Mouse (Mus musculus) heart, embryonic 13.5 days (tissue): Measurements from ENCODE around the gene B4galnt4. TPM values are rescaled to one million over a fixed set of nuclear protein-coding genes. Genes with fewer than 3 reads are reported as not detected.

Experiments used
- ATAC-seq: fragments of 200-750 bp; cut with Nextera tagmentation; 2 replicates; pipeline ENCODE4 v1.8.0; 2017; ENCODE audit warnings: moderate TSS enrichment; ENCODE audit not compliant: insufficient number of reproducible peaks, low FRiP score, low TSS enrichment; ENCODE audit errors: extremely low read depth
- H3K27ac ChIP-seq: fragments of 300-500 bp; sonication (generic); replicated peaks from 2 replicates; pipeline ENCODE4 v1.5.1; 2015; ENCODE audit warnings: moderate library complexity, mild to moderate bottlenecking, inconsistent platforms
- H3K27me3 ChIP-seq: fragments of 300-500 bp; sonication (generic); replicated peaks from 2 replicates; pipeline ENCODE4 v1.6.1; 2015; ENCODE audit warnings: mild to moderate bottlenecking, inconsistent platforms
- H3K36me3 ChIP-seq: fragments of 300-500 bp; sonication (generic); 2 replicates; pipeline ENCODE4 v1.6.1; 2015; ENCODE audit warnings: mild to moderate bottlenecking, inconsistent platforms
- H3K4me1 ChIP-seq: fragments of 300-500 bp; sonication (generic); 2 replicates; pipeline ENCODE4 v1.6.1; 2015; ENCODE audit warnings: inconsistent platforms
- H3K4me2 ChIP-seq: fragments of 300-500 bp; sonication (generic); 2 replicates; pipeline ENCODE4 v1.6.1; 2015; ENCODE audit warnings: inconsistent platforms, mild to moderate bottlenecking, moderate library complexity
- H3K4me3 ChIP-seq: fragments of 300-500 bp; sonication (generic); 2 replicates; pipeline ENCODE4 v1.5.1; 2015; ENCODE audit warnings: moderate library complexity, mild to moderate bottlenecking, inconsistent platforms
- H3K9ac ChIP-seq: fragments of 300-500 bp; sonication (generic); 2 replicates; pipeline ENCODE4 v1.6.1; 2015; ENCODE audit warnings: inconsistent platforms, mild to moderate bottlenecking, moderate library complexity
- H3K9me3 ChIP-seq: fragments of 300-500 bp; sonication (generic); 2 replicates; pipeline ENCODE4 v1.6.1; 2016; ENCODE audit warnings: inconsistent platforms
- WGBS: fragments of 180-500 bp; shearing (Covaris S2); methylation state at CpG from one replicate; pipeline ENCODE4 v1.1.7; 2015; ENCODE audit warnings: mixed read lengths; 5-methylcytosine and 5-hydroxymethylcytosine counted together
- polyA plus RNA-seq: library from polyadenylated mRNA; unstranded; fragments of >200 nt; fragmentation: Nextera tagmentation; extraction: Ambion mirVana; gene quantifications from 2 replicates; pipeline ENCODE4 v1.2.1, GENCODE M21; 2015

The B4galnt4 gene
- polyA plus RNA-seq, 1 experiment from 2014 or later = 2.7 TPM

- Histone ChIP-seq H3K4me3 (peak within 1 kb of the TSS; percentile 59), H3K36me3 (no peaks in the 10 kb centered on the region), H3K9me3 (no peaks in the 10 kb centered on the region), H3K9ac (peak within 1 kb of the TSS; percentile 77), H3K27ac (no peak within 1 kb of the TSS), H3K4me2 (peak within 1 kb of the TSS; percentile 93), H3K27me3 (peaks cover 75% of the 10 kb centered on the region), H3K4me1 (peaks cover 19% of the 10 kb centered on the region)
- WGBS = under 1% methylated on average over 56 of the region's 56 CpGs
- ATAC-seq = no peak
Observed at GRCm38 (mm10) chr7:141099911-141100691, 39.2 kb downstream of the B4galnt4 start, which contains the start of gene Sigirr. Sigirr (minus strand) TSS chr7:141100572.

GRCm38 (mm10) chr7:141103161-141103560 lies 42.3 kb downstream of the B4galnt4 start:
- 51% methylated on average over 3 of the region's 3 CpGs for WGBS
- Histone ChIP-seq H3K4me1 (peaks cover 12% of the 10 kb centered on the region), H3K9me3 (no peaks in the 10 kb centered on the region), H3K27ac (no peak overlapping the region), H3K4me2 (no peak overlapping the region), H3K4me3 (no peak overlapping the region), H3K36me3 (no peaks in the 10 kb centered on the region), H3K9ac (no peak overlapping the region), H3K27me3 (peaks cover 55% of the 10 kb centered on the region)
- ATAC-seq = no peak

DNA sequence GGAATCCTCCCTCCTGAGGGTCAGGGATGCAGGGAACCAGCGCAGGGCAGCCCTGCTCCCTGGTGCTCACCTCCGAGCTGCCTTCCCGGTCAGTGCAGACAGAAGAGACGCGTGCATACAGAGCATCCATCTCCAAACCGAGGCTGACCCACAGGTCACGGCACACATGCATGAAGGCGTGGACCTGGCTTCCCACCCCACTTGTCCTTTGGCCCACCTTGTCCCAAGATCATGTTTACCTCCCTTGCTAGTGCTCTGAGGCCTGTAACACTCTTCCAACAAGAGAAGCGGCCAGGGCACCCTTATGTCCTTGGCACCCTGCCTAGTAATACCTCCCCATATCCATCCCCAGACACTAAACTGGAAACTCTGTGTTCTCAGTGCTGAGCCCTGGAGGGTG lies 55.0 kb downstream of the B4galnt4 start:
- H3K9me3 ChIP-seq = no peaks in the 10 kb centered on the region
- WGBS = 79% methylated on average over 9 of the region's 9 CpGs

GRCm38 (mm10) chr7:141117636-141118035 lies 56.7 kb downstream of the B4galnt4 start, which contains the start of gene Ano9:
Ano9 (minus strand) TSS chr7:141117806.
- WGBS = 14% methylated on average over 9 of the region's 9 CpGs
- no peak within 1 kb of the TSS for H3K4me3 ChIP-seq
- no peaks in the 10 kb centered on the region for H3K9me3 ChIP-seq
- peaks cover 39% of the 10 kb centered on the region for H3K27me3 ChIP-seq
- no peak within 1 kb of the TSS for H3K9ac ChIP-seq
- no peaks in the 10 kb centered on the region for H3K36me3 ChIP-seq
- no peak within 1 kb of the TSS for H3K4me2 ChIP-seq
- no peak for ATAC-seq
- H3K4me1 ChIP-seq = peaks cover 11% of the 10 kb centered on the region
- no peak within 1 kb of the TSS for H3K27ac ChIP-seq

More for the DNA sequence above, 55.0 kb downstream of the B4galnt4 start:
- no peak overlapping the region for H3K4me3 ChIP-seq
- no peaks in the 10 kb centered on the region for H3K4me1 ChIP-seq
- no peak for ATAC-seq
- no peak overlapping the region for H3K9ac ChIP-seq
- peaks cover 39% of the 10 kb centered on the region for H3K27me3 ChIP-seq
- no peaks in the 10 kb centered on the region for H3K36me3 ChIP-seq
- no peak overlapping the region for H3K4me2 ChIP-seq
- no peak overlapping the region for H3K27ac ChIP-seq

DNA sequence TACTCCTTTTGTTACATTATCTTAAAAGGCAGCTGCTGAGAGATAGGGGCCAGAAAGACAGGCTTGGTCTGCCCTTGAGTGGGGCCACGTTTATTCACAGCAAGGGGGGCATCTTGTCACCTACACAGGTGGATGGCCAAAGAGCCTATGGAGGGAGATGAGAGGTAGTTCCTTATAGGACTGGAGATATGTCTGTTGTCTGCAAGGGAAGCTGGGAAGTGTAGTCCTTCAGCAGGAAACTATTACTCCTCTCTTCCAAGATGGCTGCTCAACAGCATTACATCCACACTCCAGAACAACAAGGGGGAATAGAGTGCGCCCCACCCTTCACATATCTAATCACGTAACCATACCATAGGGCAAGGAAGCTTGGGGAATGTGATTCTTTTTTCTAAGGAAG lies 58.6 kb downstream of the B4galnt4 start:
- Histone ChIP-seq H3K4me1 (peaks cover 17% of the 10 kb centered on the region), H3K9ac (no peak overlapping the region), H3K27ac (no peak overlapping the region), H3K27me3 (peaks cover 31% of the 10 kb centered on the region), H3K4me2 (no peak overlapping the region), H3K36me3 (no peaks in the 10 kb centered on the region), H3K9me3 (no peaks in the 10 kb centered on the region), H3K4me3 (no peak overlapping the region)
- 59% methylated on average over 3 of the region's 3 CpGs for WGBS
- ATAC-seq = no peak

DNA sequence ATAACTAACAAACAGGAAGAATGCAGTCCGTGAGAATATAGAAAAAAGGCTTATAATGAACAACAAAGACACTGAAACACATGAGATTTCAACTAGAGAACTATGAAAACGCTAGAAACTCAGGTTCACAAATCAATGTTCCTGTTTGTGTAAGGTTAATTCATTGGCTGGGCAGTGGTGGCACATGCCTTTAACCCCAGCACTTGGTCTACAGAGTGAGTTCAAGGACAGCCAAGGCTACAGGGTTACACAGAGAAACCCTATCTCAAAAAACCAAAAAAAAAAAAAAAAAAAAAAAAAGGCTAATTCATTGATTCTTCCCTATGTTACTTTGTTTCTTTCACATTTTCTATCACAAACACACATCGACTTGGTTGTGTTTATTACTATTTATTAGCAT lies 59.7 kb downstream of the B4galnt4 start:
- H3K36me3 ChIP-seq = no peaks in the 10 kb centered on the region
- 73% methylated on average over 3 of the region's 3 CpGs for WGBS
- no peak overlapping the region for H3K27ac ChIP-seq
- peaks cover 18% of the 10 kb centered on the region for H3K4me1 ChIP-seq
- no peak overlapping the region for H3K4me3 ChIP-seq
- H3K9me3 ChIP-seq = no peaks in the 10 kb centered on the region
- ATAC-seq = no peak
- peaks cover 26% of the 10 kb centered on the region for H3K27me3 ChIP-seq
- H3K4me2 ChIP-seq = no peak overlapping the region
- H3K9ac ChIP-seq = no peak overlapping the region

- H3K4me3 ChIP-seq = no peak overlapping the region
- H3K36me3 ChIP-seq = no peaks in the 10 kb centered on the region
- H3K4me1 ChIP-seq = peaks cover 21% of the 10 kb centered on the region
- H3K9ac ChIP-seq = no peak overlapping the region
- 72% methylated on average over 5 of the region's 5 CpGs for WGBS
- no peaks in the 10 kb centered on the region for H3K9me3 ChIP-seq
- no peak for ATAC-seq
- no peak overlapping the region for H3K27ac ChIP-seq
- no peak overlapping the region for H3K4me2 ChIP-seq
- H3K27me3 ChIP-seq = peaks cover 22% of the 10 kb centered on the region
Observed at GRCm38 (mm10) chr7:141121051-141121531, 60.2 kb downstream of the B4galnt4 start.

Other genes starting within 250 kb of the B4galnt4 start
- 0.66 and 0.90 TPM in 2 replicates for gene Zfp941, start 238.9 kb upstream of the B4galnt4 start, polyA plus RNA-seq
- gene Urah, start 226.1 kb upstream of the B4galnt4 start, polyA plus RNA-seq = 0.24 and 0.90 TPM in 2 replicates
- gene Scgb1c1, start 215.6 kb upstream of the B4galnt4 start, polyA plus RNA-seq = not detected in 2 replicates
- gene Odf3, start 213.3 kb upstream of the B4galnt4 start, polyA plus RNA-seq = 0.09 TPM in 1 of 2 replicates, not detected in the other
- gene Gm45785, start 204.8 kb upstream of the B4galnt4 start, polyA plus RNA-seq = not detected in 2 replicates
- 40.1 and 46.2 TPM in 2 replicates for gene Ric8a, start 204.1 kb upstream of the B4galnt4 start, polyA plus RNA-seq
- gene Bet1l, start 203.5 kb upstream of the B4galnt4 start, polyA plus RNA-seq = 28.6 and 29.0 TPM in 2 replicates
- gene Psmd13, start 179.1 kb upstream of the B4galnt4 start, polyA plus RNA-seq = 164 and 190 TPM in 2 replicates
- gene Sirt3, start 178.8 kb upstream of the B4galnt4 start, polyA plus RNA-seq = 40.7 and 48.7 TPM in 2 replicates
- 142 and 148 TPM in 2 replicates for gene Cox8b, start 160.7 kb upstream of the B4galnt4 start, polyA plus RNA-seq
- 0.05 and 0.20 TPM in 2 replicates for gene Nlrp6, start 140.2 kb upstream of the B4galnt4 start, polyA plus RNA-seq
- gene Pgghg, start 119.7 kb upstream of the B4galnt4 start, polyA plus RNA-seq = 13.1 and 13.8 TPM in 2 replicates
- gene Ifitm5, start 110.8 kb upstream of the B4galnt4 start, polyA plus RNA-seq = 1.2 TPM in 2 replicates
- gene Gm45717, start 105.2 kb upstream of the B4galnt4 start, polyA plus RNA-seq = not detected in 2 replicates
- gene Ifitm2, start 105.1 kb upstream of the B4galnt4 start, polyA plus RNA-seq = 505 and 535 TPM in 2 replicates
- gene Ifitm1, start 93.9 kb upstream of the B4galnt4 start, polyA plus RNA-seq = 9.7 and 15.9 TPM in 2 replicates
- gene Ifitm3, start 50.3 kb upstream of the B4galnt4 start, polyA plus RNA-seq = 73.2 and 78.1 TPM in 2 replicates
- gene Ifitm6, start 43.2 kb upstream of the B4galnt4 start, polyA plus RNA-seq = 0.24 and 0.31 TPM in 2 replicates
- gene Gm17387, start 32.0 kb upstream of the B4galnt4 start, polyA plus RNA-seq = not detected in 2 replicates
- 0.31 and 0.72 TPM in 2 replicates for gene Pkp3, start 17.1 kb downstream of the B4galnt4 start, polyA plus RNA-seq
- 3.4 and 3.5 TPM in 2 replicates for gene Sigirr, start 39.5 kb downstream of the B4galnt4 start, polyA plus RNA-seq
- gene Ano9, start 56.7 kb downstream of the B4galnt4 start, polyA plus RNA-seq = 0.21 and 0.23 TPM in 2 replicates
- 57.9 and 66.4 TPM in 2 replicates for gene Ptdss2, start 61.3 kb downstream of the B4galnt4 start, polyA plus RNA-seq
- gene Rnh1, start 111.8 kb downstream of the B4galnt4 start, polyA plus RNA-seq = 92.2 and 102 TPM in 2 replicates
- 67.5 and 90.7 TPM in 2 replicates for gene Hras, start 132.9 kb downstream of the B4galnt4 start, polyA plus RNA-seq
- gene Lrrc56, start 133.1 kb downstream of the B4galnt4 start, polyA plus RNA-seq = 3.1 and 3.3 TPM in 2 replicates
- 0.56 and 0.72 TPM in 2 replicates for gene Lmntd2, start 153.0 kb downstream of the B4galnt4 start, polyA plus RNA-seq
- 15.1 and 15.3 TPM in 2 replicates for gene Rassf7, start 154.8 kb downstream of the B4galnt4 start, polyA plus RNA-seq
- 43.5 and 46.2 TPM in 2 replicates for gene Phrf1, start 167.7 kb downstream of the B4galnt4 start, polyA plus RNA-seq
- gene Irf7, start 205.4 kb downstream of the B4galnt4 start, polyA plus RNA-seq = 3.4 and 4.2 TPM in 2 replicates
- not detected in 2 replicates for gene Cdhr5, start 215.7 kb downstream of the B4galnt4 start, polyA plus RNA-seq
- gene Sct, start 218.0 kb downstream of the B4galnt4 start, polyA plus RNA-seq = 0.88 and 1.5 TPM in 2 replicates
- gene Drd4, start 230.9 kb downstream of the B4galnt4 start, polyA plus RNA-seq = 0.05 TPM in 1 of 2 replicates, not detected in the other